Mouse (Mus musculus): ENCODE measurements around the gene Abcb1b. TPM values are rescaled to one million over a fixed set of nuclear protein-coding genes. Genes with fewer than 3 reads are reported as not detected.

Abcb1b gene
- polyA plus RNA-seq (2015; fragmentation: Nextera tagmentation; extraction: Ambion mirVana): 1.2 and 1.9 TPM in 2 replicates

GRCm38 (mm10) chr5:8797987-8798751 lies at the start of gene Abcb1b:
TSS of gene Abcb1b (plus strand) at chr5:8798147.
- no peaks in the 10 kb centered on the region for H3K36me3 ChIP-seq (ENCODE audit: control insufficient read depth, insufficient read depth, low read length)
- H3K27ac ChIP-seq (ENCODE audit: low read length): no peak within 1 kb of the TSS
- peak within 1 kb of the TSS; percentile 63 for H3K4me3 ChIP-seq (ENCODE audit: low read length)
- no peaks in the 10 kb centered on the region for H3K9me3 ChIP-seq (ENCODE audit: control insufficient read depth, low read length)
- peak; percentile 89 for ATAC-seq
- H3K4me1 ChIP-seq (ENCODE audit: control insufficient read depth, insufficient read depth, low read length): peaks cover 5% of the 10 kb centered on the region; the same call in 1 of the 2 replicates
- H3K27me3 ChIP-seq (replicated peaks; ENCODE audit: control insufficient read depth, insufficient read depth, low read length): no peaks in the 10 kb centered on the region
- peak within 1 kb of the TSS; percentile 66 for H3K9ac ChIP-seq (ENCODE audit: low read depth, low read length)
- H3K4me2 ChIP-seq (ENCODE audit: low read depth, low read length): peak within 1 kb of the TSS; percentile 98
- under 1% methylated on average over 48 of the region's 48 CpGs for WGBS

GRCm38 (mm10) chr5:8772866-8773265 lies 25.1 kb upstream of the Abcb1b start:
- ATAC-seq: no peak
- Histone ChIP-seq H3K27me3 (replicated peaks; ENCODE audit: control insufficient read depth, insufficient read depth, low read length) (no peaks in the 10 kb centered on the region), H3K4me3 (ENCODE audit: low read length) (no peak overlapping the region), H3K4me1 (ENCODE audit: control insufficient read depth, insufficient read depth, low read length) (no peaks in the 10 kb centered on the region), H3K27ac (ENCODE audit: low read length) (no peak overlapping the region), H3K9ac (ENCODE audit: low read depth, low read length) (no peak overlapping the region), H3K9me3 (ENCODE audit: control insufficient read depth, low read length) (no peaks in the 10 kb centered on the region), H3K36me3 (ENCODE audit: control insufficient read depth, insufficient read depth, low read length) (no peaks in the 10 kb centered on the region), H3K4me2 (ENCODE audit: low read depth, low read length) (no peak overlapping the region)
- 59% methylated on average over 3 of the region's 3 CpGs for WGBS

- Histone ChIP-seq H3K9ac (ENCODE audit: low read depth, low read length) (no peak overlapping the region), H3K27me3 (replicated peaks; ENCODE audit: control insufficient read depth, insufficient read depth, low read length) (no peaks in the 10 kb centered on the region), H3K36me3 (ENCODE audit: control insufficient read depth, insufficient read depth, low read length) (no peaks in the 10 kb centered on the region), H3K4me2 (ENCODE audit: low read depth, low read length) (no peak overlapping the region), H3K4me1 (ENCODE audit: control insufficient read depth, insufficient read depth, low read length) (no peaks in the 10 kb centered on the region), H3K4me3 (ENCODE audit: low read length) (no peak overlapping the region), H3K27ac (ENCODE audit: low read length) (no peak overlapping the region), H3K9me3 (ENCODE audit: control insufficient read depth, low read length) (no peaks in the 10 kb centered on the region)
- 92% methylated on average over 2 of the region's 2 CpGs for WGBS
- ATAC-seq: no peak
Observed at GRCm38 (mm10) chr5:8778311-8778710, 19.6 kb upstream of the Abcb1b start.

GRCm38 (mm10) chr5:8778751-8779150 lies 19.2 kb upstream of the Abcb1b start:
- no peak overlapping the region for H3K4me3 ChIP-seq (ENCODE audit: low read length)
- no peak for ATAC-seq
- H3K9ac ChIP-seq (ENCODE audit: low read depth, low read length): no peak overlapping the region
- no peaks in the 10 kb centered on the region for H3K36me3 ChIP-seq (ENCODE audit: control insufficient read depth, insufficient read depth, low read length)
- no peak overlapping the region for H3K4me2 ChIP-seq (ENCODE audit: low read depth, low read length)
- no peak overlapping the region for H3K27ac ChIP-seq (ENCODE audit: low read length)
- H3K27me3 ChIP-seq (replicated peaks; ENCODE audit: control insufficient read depth, insufficient read depth, low read length): no peaks in the 10 kb centered on the region
- WGBS: 82% methylated on average over 2 of the region's 2 CpGs
- no peaks in the 10 kb centered on the region for H3K9me3 ChIP-seq (ENCODE audit: control insufficient read depth, low read length)
- no peaks in the 10 kb centered on the region for H3K4me1 ChIP-seq (ENCODE audit: control insufficient read depth, insufficient read depth, low read length)

DNA sequence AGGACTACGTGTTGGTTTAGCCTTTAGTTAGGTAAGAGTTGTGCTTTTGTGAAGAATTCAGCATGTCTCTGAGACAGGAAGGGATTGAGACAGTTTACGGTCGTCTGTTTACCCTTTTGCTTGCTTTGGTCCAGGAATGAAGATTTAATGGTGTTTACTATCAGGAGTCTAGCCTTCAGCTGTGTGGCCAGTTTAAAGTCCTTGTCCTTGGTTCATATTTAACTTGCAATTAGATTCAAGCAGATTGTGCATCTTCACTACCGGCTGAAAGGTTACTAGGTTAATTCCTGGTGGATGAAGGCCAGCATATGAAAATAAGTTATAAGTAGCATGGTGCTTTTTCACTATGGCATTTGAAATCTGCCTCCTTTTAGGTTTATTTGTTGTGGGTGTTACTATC lies 5.7 kb upstream of the Abcb1b start:
- no peak overlapping the region for H3K4me3 ChIP-seq (ENCODE audit: low read length)
- no peak overlapping the region for H3K27ac ChIP-seq (ENCODE audit: low read length)
- no peaks in the 10 kb centered on the region for H3K9me3 ChIP-seq (ENCODE audit: control insufficient read depth, low read length)
- no peaks in the 10 kb centered on the region for H3K36me3 ChIP-seq (ENCODE audit: control insufficient read depth, insufficient read depth, low read length)
- WGBS: 39% methylated on average over 4 of the region's 4 CpGs
- no peak overlapping the region for H3K9ac ChIP-seq (ENCODE audit: low read depth, low read length)
- H3K27me3 ChIP-seq (replicated peaks; ENCODE audit: control insufficient read depth, insufficient read depth, low read length): no peaks in the 10 kb centered on the region
- ATAC-seq: no peak
- no peak overlapping the region for H3K4me2 ChIP-seq (ENCODE audit: low read depth, low read length)
- no peaks in the 10 kb centered on the region for H3K4me1 ChIP-seq (ENCODE audit: control insufficient read depth, insufficient read depth, low read length)

GRCm38 (mm10) chr5:8798752-8799115 lies 787 bp downstream of the Abcb1b start:
- H3K4me2 ChIP-seq (ENCODE audit: low read depth, low read length): peak overlapping the region; percentile 98
- no peak for ATAC-seq
- no peaks in the 10 kb centered on the region for H3K27me3 ChIP-seq (replicated peaks; ENCODE audit: control insufficient read depth, insufficient read depth, low read length)
- H3K36me3 ChIP-seq (ENCODE audit: control insufficient read depth, insufficient read depth, low read length): no peaks in the 10 kb centered on the region
- H3K9me3 ChIP-seq (ENCODE audit: control insufficient read depth, low read length): no peaks in the 10 kb centered on the region
- 25% methylated on average over 10 of the region's 10 CpGs for WGBS
- H3K4me1 ChIP-seq (ENCODE audit: control insufficient read depth, insufficient read depth, low read length): peaks cover 5% of the 10 kb centered on the region; the same call in 1 of the 2 replicates
- peak overlapping the region; percentile 63 for H3K4me3 ChIP-seq (ENCODE audit: low read length)
- H3K27ac ChIP-seq (ENCODE audit: low read length): no peak overlapping the region
- no peak overlapping the region for H3K9ac ChIP-seq (ENCODE audit: low read depth, low read length)

DNA sequence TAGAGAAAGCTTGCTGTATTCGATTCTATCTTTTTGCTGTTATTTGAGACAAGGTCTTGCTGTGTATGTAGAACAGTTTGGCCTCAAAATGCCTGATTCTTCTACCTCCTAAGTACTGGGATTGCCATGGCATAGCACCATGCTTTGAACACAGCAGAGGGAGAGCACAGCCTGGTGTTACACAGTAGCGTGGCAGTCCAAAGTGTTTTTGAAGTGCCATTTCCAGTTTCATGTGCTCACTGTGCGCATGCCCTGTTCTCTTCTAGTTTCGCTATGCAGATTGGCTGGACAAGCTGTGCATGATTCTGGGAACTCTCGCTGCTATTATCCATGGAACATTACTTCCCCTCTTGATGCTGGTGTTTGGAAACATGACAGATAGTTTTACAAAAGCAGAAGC lies 7.8 kb downstream of the Abcb1b start:
- WGBS: 88% methylated on average over 5 of the region's 5 CpGs
- ATAC-seq: no peak
- Histone ChIP-seq H3K36me3 (ENCODE audit: control insufficient read depth, insufficient read depth, low read length) (no peaks in the 10 kb centered on the region), H3K9me3 (ENCODE audit: control insufficient read depth, low read length) (no peaks in the 10 kb centered on the region), H3K4me3 (ENCODE audit: low read length) (no peak overlapping the region), H3K9ac (ENCODE audit: low read depth, low read length) (no peak overlapping the region), H3K27ac (ENCODE audit: low read length) (no peak overlapping the region), H3K4me2 (ENCODE audit: low read depth, low read length) (no peak overlapping the region), H3K4me1 (ENCODE audit: control insufficient read depth, insufficient read depth, low read length) (no peaks in the 10 kb centered on the region), H3K27me3 (replicated peaks; ENCODE audit: control insufficient read depth, insufficient read depth, low read length) (no peaks in the 10 kb centered on the region)

GRCm38 (mm10) chr5:8807137-8808004 lies 9.4 kb downstream of the Abcb1b start:
- H3K9ac ChIP-seq (ENCODE audit: low read depth, low read length): no peak overlapping the region
- H3K36me3 ChIP-seq (ENCODE audit: control insufficient read depth, insufficient read depth, low read length): no peaks in the 10 kb centered on the region
- no peak overlapping the region for H3K4me3 ChIP-seq (ENCODE audit: low read length)
- no peaks in the 10 kb centered on the region for H3K27me3 ChIP-seq (replicated peaks; ENCODE audit: control insufficient read depth, insufficient read depth, low read length)
- no peaks in the 10 kb centered on the region for H3K9me3 ChIP-seq (ENCODE audit: control insufficient read depth, low read length)
- WGBS: 73% methylated on average over 9 of the region's 9 CpGs
- no peak overlapping the region for H3K4me2 ChIP-seq (ENCODE audit: low read depth, low read length)
- no peak for ATAC-seq
- H3K4me1 ChIP-seq (ENCODE audit: control insufficient read depth, insufficient read depth, low read length): no peaks in the 10 kb centered on the region
- H3K27ac ChIP-seq (ENCODE audit: low read length): no peak overlapping the region

GRCm38 (mm10) chr5:8813872-8814271 lies 15.9 kb downstream of the Abcb1b start:
- no peaks in the 10 kb centered on the region for H3K36me3 ChIP-seq (ENCODE audit: control insufficient read depth, insufficient read depth, low read length)
- no peak overlapping the region for H3K4me3 ChIP-seq (ENCODE audit: low read length)
- H3K27me3 ChIP-seq (replicated peaks; ENCODE audit: control insufficient read depth, insufficient read depth, low read length): no peaks in the 10 kb centered on the region
- H3K9me3 ChIP-seq (ENCODE audit: control insufficient read depth, low read length): no peaks in the 10 kb centered on the region
- no peak overlapping the region for H3K27ac ChIP-seq (ENCODE audit: low read length)
- no peak overlapping the region for H3K9ac ChIP-seq (ENCODE audit: low read depth, low read length)
- no peak overlapping the region for H3K4me2 ChIP-seq (ENCODE audit: low read depth, low read length)
- no peaks in the 10 kb centered on the region for H3K4me1 ChIP-seq (ENCODE audit: control insufficient read depth, insufficient read depth, low read length)
- 67% methylated on average over 1 of the region's 1 CpGs for WGBS
- ATAC-seq: 0 out of 2 replicates have a peak, but pooled peaks have one; percentile 44

All from intestine, embryonic 16.5 days (tissue).